Mouse (Mus musculus) liver, adult 2 months (tissue): ENCODE data around the gene Tpm4.

ENCODE experiments used
- CTCF ChIP-seq: fragments of 200-500 bp; IDR thresholded peaks from 2 replicates; pipeline ENCODE4 v1.5.1; 2011; ENCODE audit warnings: low read depth, low read length, control low read depth
- POLR2A ChIP-seq: fragments of 200-500 bp; IDR thresholded peaks from 2 replicates; pipeline ENCODE4 v1.6.1; 2011; ENCODE audit warnings: low read length, control low read depth; ENCODE audit not compliant: insufficient read depth; ENCODE audit errors: extremely low read depth

- TF ChIP-seq POLR2A = no peak
- no peak for TF ChIP-seq CTCF
Observed at GRCm38 (mm10) chr8:72169098-72169668, 34.4 kb downstream of the Tpm4 start.
